Mouse (Mus musculus): ENCODE data around the gene H2-M10.6. TPM values are rescaled to one million over a fixed set of nuclear protein-coding genes. Genes with fewer than 3 reads are reported as not detected.
"Not testable (repeated sequence)": the region's sequence is repeated elsewhere in the genome, so short reads cannot be mapped to it uniquely, and the experiment has no call there.

Gene H2-M10.6
- total RNA-seq (2021) = not detected
- long read RNA-seq, experiment 1 = 0 reads
- long read RNA-seq, experiment 2 = 0 reads

DNA sequence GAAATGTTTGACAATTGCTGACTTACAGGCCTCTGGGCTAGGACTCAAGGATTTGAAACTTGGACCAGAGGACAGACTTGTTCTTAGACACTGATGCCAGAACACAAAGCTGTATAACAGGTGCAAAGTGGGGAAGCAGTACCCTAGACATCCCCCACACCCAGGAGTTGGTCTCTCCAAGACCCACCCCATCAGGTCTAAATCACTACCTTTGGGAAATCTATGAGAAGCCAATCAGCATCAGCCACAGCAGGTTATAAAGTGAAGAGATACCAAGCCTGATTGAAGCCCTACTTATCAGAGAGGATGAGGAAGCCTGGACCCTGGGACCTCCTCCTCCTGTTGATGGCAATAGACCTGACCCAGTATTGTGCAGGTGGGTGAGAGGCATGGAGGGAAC lies at the start of gene H2-M10.6:
Gene H2-M10.6 (plus strand): TSS at position 301 of the 400 bp plus-strand sequence.
- intact Hi-C loops (cut with DNase I) = loop anchor here (5.0 kb wide), 1 partner anchor 450 kb away; no protein-coding TSS in a partner anchor
- DNase-seq (ENCODE audit: low spot score in 2 of 2) = no peak

DNA sequence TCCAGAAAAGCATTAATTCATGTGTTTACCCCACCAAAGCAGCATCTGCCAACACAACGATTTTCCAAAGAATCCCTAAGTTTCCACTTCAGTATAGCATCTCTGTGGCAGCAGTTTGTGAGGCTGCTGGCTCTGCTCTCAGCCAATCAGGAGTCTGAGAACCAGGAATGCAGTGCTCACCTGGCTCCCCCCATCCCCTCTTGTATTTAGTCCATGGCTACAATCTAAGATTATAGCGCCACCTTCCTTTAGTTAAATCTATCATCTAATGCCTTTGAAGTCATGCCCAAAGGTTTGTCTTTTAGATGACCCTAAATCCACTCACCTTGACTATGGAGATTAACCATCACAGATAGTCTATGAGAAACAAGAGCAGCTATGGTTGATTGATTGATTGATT lies 48.2 kb upstream of the H2-M10.6 start:
- DNase-seq (ENCODE audit: low spot score in 2 of 2) = no peak
- intact Hi-C loops (cut with DNase I) = no loop called here

DNA sequence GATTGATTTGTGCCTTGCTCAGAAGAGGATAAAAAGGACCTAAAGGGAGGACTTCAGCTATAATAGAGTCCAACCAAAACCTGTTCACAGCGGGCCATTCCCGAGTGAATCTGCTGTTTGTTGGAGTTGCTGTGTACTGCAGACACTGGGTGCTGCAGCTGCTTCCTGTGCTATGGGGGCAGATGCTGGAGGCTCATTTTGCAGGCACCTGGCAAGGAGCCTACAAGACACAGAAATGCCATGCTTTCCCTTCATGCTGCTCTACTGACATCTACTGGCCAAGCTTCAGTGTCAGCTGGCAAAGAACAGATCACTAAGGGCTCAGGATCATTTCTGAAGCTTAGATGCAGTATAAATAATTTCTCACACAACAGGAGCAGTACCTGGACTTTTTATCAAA lies 47.7 kb upstream of the H2-M10.6 start:
- DNase-seq (ENCODE audit: low spot score in 2 of 2) = peak; percentile 65 to 79
- intact Hi-C loops (cut with DNase I) = not testable (repeated sequence)

DNA sequence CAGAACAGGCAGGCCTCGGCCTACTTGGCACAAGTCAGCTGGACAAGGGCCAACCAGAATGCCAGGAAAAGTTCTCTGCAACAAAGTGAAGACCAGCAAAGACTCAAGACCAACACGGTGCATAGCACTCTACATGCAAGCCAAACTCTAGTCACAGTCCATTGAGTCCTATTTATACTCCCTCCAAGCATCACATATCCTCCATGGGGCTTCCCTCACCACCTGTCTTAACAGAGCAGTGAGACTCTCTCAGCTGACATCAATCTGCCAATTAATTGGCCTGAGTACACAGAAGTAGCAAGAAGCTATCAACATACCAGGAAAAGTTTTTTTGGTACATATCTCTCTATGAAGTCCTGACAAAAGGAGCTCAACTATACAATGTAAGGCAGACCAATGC lies 46.6 kb upstream of the H2-M10.6 start:
- intact Hi-C loops (cut with DNase I) = loop anchor here (5.0 kb wide), 1 partner anchor 383 kb away; no protein-coding TSS in a partner anchor
- DNase-seq (ENCODE audit: low spot score in 2 of 2) = not testable (repeated sequence)

GRCm38 (mm10) chr17:36772610-36773009 lies 39.4 kb upstream of the H2-M10.6 start, which contains the start of gene H2-M10.5:
H2-M10.5 (plus strand) TSS chr17:36772910.
- intact Hi-C loops (cut with DNase I); DNase-seq (ENCODE audit: low spot score in 2 of 2): not testable (repeated sequence)

GRCm38 (mm10) chr17:36781533-36781932 lies 30.4 kb upstream of the H2-M10.6 start:
- no peak for DNase-seq (ENCODE audit: low spot score in 2 of 2)
- intact Hi-C loops (cut with DNase I) = no loop called here

DNA sequence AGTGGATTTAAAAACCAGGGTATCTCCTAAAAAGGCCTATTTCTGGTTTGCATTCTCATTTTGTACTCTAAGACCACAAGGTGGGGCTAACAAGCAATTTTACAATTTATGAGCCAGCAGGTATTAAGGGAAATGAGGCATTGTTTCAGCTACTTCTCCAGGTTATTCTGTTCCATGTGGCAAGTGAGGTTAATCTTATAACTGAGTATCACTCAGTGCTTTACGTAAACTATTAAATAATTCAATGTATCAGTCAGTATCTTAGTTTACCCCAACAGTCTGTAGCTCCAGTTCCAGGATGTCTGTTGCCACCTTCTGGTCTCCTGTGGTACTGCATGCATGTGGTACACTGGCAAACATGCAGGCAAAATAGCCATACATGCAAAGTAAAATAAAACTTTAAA lies 25.5 kb upstream of the H2-M10.6 start:
- intact Hi-C loops (cut with DNase I) = not testable (repeated sequence)
- peak; percentile 45 to 57 for DNase-seq (ENCODE audit: low spot score in 2 of 2)

- no peak for DNase-seq (ENCODE audit: low spot score in 2 of 2)
- intact Hi-C loops (cut with DNase I) = loop anchor here (2.0 kb wide), 2 partner anchors 36 to 434 kb away; no protein-coding TSS in a partner anchor
These were observed 23.6 kb upstream of the H2-M10.6 start for GRCm38 (mm10) chr17:36788351-36788750.

GRCm38 (mm10) chr17:36788801-36789200 lies 23.2 kb upstream of the H2-M10.6 start:
- DNase-seq (ENCODE audit: low spot score in 2 of 2) = peak; percentile 90 to 94
- intact Hi-C loops (cut with DNase I) = loop anchor here (2.0 kb wide), 2 partner anchors 36 to 434 kb away; no protein-coding TSS in a partner anchor

DNA sequence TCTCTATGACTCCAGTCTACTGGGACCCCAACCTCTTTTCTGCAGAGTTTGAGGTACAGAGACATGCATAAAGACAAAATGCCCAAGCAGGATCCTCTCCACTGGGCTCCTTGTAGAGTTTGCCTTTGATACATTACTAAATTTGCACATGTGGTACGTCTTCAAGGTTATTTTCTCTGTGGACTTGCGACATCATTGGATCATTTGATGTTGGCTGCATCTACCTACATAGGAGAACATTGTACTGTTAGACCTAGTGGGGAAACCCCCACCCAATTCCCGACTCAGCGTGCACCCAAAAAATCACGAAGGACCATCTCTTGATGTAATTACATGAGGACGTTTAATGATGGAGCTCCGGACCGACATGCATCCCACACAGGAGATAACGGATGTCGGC lies 12.5 kb upstream of the H2-M10.6 start:
- intact Hi-C loops (cut with DNase I) = no loop called here
- DNase-seq (ENCODE audit: low spot score in 2 of 2) = no peak

DNA sequence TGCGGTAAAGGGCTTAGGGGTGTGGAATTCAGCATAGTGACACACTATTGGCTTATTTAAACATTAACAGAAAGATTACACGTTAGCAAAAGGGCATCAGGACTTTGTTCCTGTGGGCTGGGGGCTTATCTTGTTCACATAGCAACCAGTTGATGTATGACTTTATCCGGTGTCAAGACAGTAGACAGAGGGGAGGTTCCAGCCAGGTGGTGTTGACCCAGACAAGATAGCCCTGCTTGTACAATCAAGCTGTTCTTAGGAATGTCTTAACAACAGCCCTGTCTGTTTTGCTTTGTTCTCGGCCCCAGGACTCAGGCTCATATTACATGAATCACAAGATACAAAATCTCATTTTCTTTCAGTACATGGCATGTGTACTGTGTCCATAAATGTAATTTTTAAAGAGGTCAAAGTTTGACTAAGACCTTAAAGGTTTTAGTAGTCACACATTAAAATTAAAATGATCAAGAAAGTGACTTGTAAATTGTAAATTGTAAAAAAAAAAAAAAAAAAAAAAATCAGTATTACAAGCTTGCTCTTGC lies 12.0 kb upstream of the H2-M10.6 start:
- intact Hi-C loops (cut with DNase I); DNase-seq (ENCODE audit: low spot score in 2 of 2): not testable (repeated sequence)

DNA sequence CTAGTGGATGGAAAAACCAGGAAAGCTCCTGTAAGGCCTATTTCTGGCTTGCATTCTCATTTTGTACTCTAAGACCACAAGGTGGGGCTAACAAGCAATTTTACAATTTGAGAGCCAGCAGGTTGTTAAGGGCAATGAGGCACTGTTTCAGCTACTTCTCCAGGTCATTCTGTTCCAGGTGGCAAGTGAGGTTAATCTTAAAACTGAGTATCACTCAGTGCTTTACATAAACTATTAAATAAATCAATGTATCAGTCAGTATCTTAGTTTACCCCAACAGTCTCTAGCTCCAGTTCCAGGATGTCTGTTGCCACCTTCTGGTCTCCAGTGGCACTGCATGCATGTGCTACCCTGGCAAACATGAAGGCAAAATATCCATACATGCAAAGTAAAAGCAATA lies 12.0 kb downstream of the H2-M10.6 start:
- DNase-seq (ENCODE audit: low spot score in 2 of 2) = peak; percentile 63 to 64
- intact Hi-C loops (cut with DNase I) = loop anchor here (2.0 kb wide), 1 partner anchor 35 kb away; no protein-coding TSS in a partner anchor

DNA sequence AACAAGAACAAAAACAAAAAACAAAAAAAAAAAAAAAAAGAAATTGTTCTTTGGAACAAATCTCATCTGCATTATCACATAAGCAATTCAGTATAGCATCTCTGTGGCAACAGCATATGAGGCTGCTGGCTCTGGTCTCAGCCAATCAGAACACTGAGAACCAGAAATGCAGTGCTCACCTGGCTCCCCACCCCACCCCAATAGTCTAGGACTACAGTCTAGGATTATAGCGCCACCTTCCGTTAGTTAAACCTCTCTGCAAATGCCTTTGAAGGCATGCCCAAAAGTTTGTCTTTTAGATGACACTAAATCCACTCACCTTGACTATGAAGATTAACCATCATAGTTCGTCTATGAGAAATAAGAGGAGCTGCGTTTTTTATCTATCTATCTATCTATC lies 13.6 kb downstream of the H2-M10.6 start:
- intact Hi-C loops (cut with DNase I) = loop anchor here (2.0 kb wide), 1 partner anchor 37 kb away; no protein-coding TSS in a partner anchor
- peak in 1 of 2 experiments; percentile 47 for DNase-seq (ENCODE audit: low spot score in 2 of 2)

GRCm38 (mm10) chr17:36826002-36826401 lies 14.0 kb downstream of the H2-M10.6 start:
- intact Hi-C loops (cut with DNase I) = not testable (repeated sequence)
- DNase-seq (ENCODE audit: low spot score in 2 of 2) = peak; percentile 94 to 97

GRCm38 (mm10) chr17:36828488-36828887 lies 16.5 kb downstream of the H2-M10.6 start:
- no peak for DNase-seq (ENCODE audit: low spot score in 2 of 2)
- intact Hi-C loops (cut with DNase I) = no loop called here

DNA sequence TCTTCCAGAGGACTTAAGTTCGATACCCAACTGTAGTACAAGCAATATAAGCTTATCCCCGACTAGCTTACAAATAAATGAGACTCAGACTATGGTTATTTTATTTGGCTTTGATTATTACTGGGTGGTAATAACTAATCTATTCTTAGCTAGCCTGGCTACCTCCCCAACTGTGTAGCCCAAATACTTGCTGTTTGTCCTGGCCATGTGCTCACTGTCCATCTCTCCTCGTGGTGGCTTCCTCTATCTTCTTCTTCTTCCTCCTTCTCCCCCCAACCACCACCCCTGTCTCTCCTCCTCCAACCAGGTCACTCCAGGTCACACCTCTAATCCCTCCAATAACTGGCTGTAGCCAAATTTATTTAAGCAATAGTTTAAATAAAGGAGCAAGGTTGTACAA lies 18.5 kb downstream of the H2-M10.6 start:
- intact Hi-C loops (cut with DNase I) = no loop called here
- no peak for DNase-seq (ENCODE audit: low spot score in 2 of 2)

- DNase-seq (ENCODE audit: low spot score in 2 of 2) = no peak
- intact Hi-C loops (cut with DNase I) = no loop called here
These were observed 20.7 kb downstream of the H2-M10.6 start for GRCm38 (mm10) chr17:36832694-36833093.

- intact Hi-C loops (cut with DNase I) = no loop called here
These were observed 23.8 kb downstream of the H2-M10.6 start for GRCm38 (mm10) chr17:36835591-36836426.

GRCm38 (mm10) chr17:36836427-36836812 lies 24.4 kb downstream of the H2-M10.6 start:
- intact Hi-C loops (cut with DNase I) = no loop called here
- no peak for DNase-seq (ENCODE audit: low spot score in 2 of 2)

More at GRCm38 (mm10) chr17:36835591-36836426, 23.8 kb downstream of the H2-M10.6 start:
- DNase-seq (ENCODE audit: low spot score in 2 of 2) = peak; percentile 59 to 69
